Mouse (Mus musculus) thymus, adult 2 months (tissue): Measurements from ENCODE around the gene Ccdc88a.

ENCODE experiments used
- CTCF ChIP-seq: fragments of 200-500 bp; IDR thresholded peaks from 2 replicates; pipeline ENCODE4 v1.5.1; 2012; ENCODE audit warnings: mild to moderate bottlenecking, control low read depth, low read length, moderate library complexity, borderline replicate concordance; ENCODE audit not compliant: control insufficient read depth, poor library complexity, insufficient read depth; ENCODE audit errors: extremely low read depth
- POLR2A ChIP-seq: fragments of 200-500 bp; IDR thresholded peaks from 2 replicates; pipeline ENCODE4 v1.6.1; 2012; ENCODE audit warnings: mild to moderate bottlenecking, low read length, control low read depth, moderate library complexity; ENCODE audit not compliant: control insufficient read depth, poor library complexity, insufficient read depth; ENCODE audit errors: extremely low read depth

- TF ChIP-seq CTCF (no peak), POLR2A (no peak)
These were observed 10.5 kb downstream of the Ccdc88a start for GRCm38 (mm10) chr11:29384001-29384400.
